Mouse (Mus musculus) E14TG2a.4 (cell line): ENCODE results near the gene Insl3.
"Not testable (repeated sequence)": the region's sequence is repeated elsewhere in the genome, so short reads cannot be mapped to it uniquely, and the experiment has no call there.

Source experiments
- H3K27me3 ChIP-seq: 2 replicates; pipeline ENCODE4 v1.6.1; 2014; ENCODE audit warnings: low read length, control low read depth; ENCODE audit not compliant: insufficient read depth
- H3K36me3 ChIP-seq: 2 replicates; pipeline ENCODE4 v1.6.1; 2014; ENCODE audit warnings: low read length, control low read depth; ENCODE audit not compliant: insufficient read depth
- H3K4me1 ChIP-seq: replicated peaks from 2 replicates; pipeline ENCODE4 v1.6.1; 2014; ENCODE audit warnings: low read depth, low read length, control low read depth
- H3K4me3 ChIP-seq: replicated peaks from 2 replicates; pipeline ENCODE4 v1.5.1; 2014; ENCODE audit warnings: mild to moderate bottlenecking, low read length
- H3K9me3 ChIP-seq: 2 replicates; pipeline ENCODE4 v1.6.1; 2014; ENCODE audit warnings: low read length, control low read depth
- CTCF ChIP-seq: conservative IDR thresholded peaks from 2 replicates; pipeline ENCODE4 v1.5.1; 2014; ENCODE audit warnings: low read length
- NANOG ChIP-seq: IDR thresholded peaks from 2 replicates; pipeline ENCODE4 v1.6.1; 2014; ENCODE audit warnings: borderline replicate concordance, low read length, mixed read lengths
- POU5F1 ChIP-seq: IDR thresholded peaks from 2 replicates; pipeline ENCODE4 v1.6.1; 2014; ENCODE audit warnings: low read length, borderline replicate concordance

The Insl3 gene

GRCm38 (mm10) chr8:71695456-71695855 lies 6.4 kb downstream of the Insl3 start:
- Histone ChIP-seq H3K27me3 (peaks cover 66% of the 10 kb centered on the region), H3K4me1 (peaks cover 49% of the 10 kb centered on the region)
- TF ChIP-seq CTCF, result peak; percentile 43
- not testable (repeated sequence) for H3K9me3 ChIP-seq, H3K36me3 ChIP-seq, H3K4me3 ChIP-seq

GRCm38 (mm10) chr8:71700493-71701269 lies 11.7 kb downstream of the Insl3 start:
- Histone ChIP-seq H3K4me3 (peak overlapping the region; percentile 51), H3K36me3 (no peaks in the 10 kb centered on the region), H3K27me3 (peaks cover 56% of the 10 kb centered on the region), H3K9me3 (no peaks in the 10 kb centered on the region), H3K4me1 (peaks cover 55% of the 10 kb centered on the region)
- TF ChIP-seq CTCF, result no peak
- TF ChIP-seq NANOG, result no peak
- TF ChIP-seq POU5F1, result no peak

- peaks cover 55% of the 10 kb centered on the region for H3K4me1 ChIP-seq
- H3K9me3 ChIP-seq, result no peaks in the 10 kb centered on the region
- H3K36me3 ChIP-seq, result no peaks in the 10 kb centered on the region
- no peak for TF ChIP-seq CTCF
- TF ChIP-seq POU5F1, result no peak
- no peak for TF ChIP-seq NANOG
- H3K4me3 ChIP-seq, result peak within 1 kb of the TSS; percentile 51
- peaks cover 55% of the 10 kb centered on the region for H3K27me3 ChIP-seq
These were observed 12.5 kb downstream of the Insl3 start, which contains the start of gene B3gnt3 for GRCm38 (mm10) chr8:71701414-71702086. Gene B3gnt3, minus strand, starts transcription at chr8:71701789.

- peaks cover 55% of the 10 kb centered on the region for H3K4me1 ChIP-seq
- no peaks in the 10 kb centered on the region for H3K9me3 ChIP-seq
- no peak overlapping the region for H3K4me3 ChIP-seq
- H3K27me3 ChIP-seq, result peaks cover 51% of the 10 kb centered on the region
- TF ChIP-seq POU5F1 (no peak), NANOG (no peak), CTCF (no peak)
- H3K36me3 ChIP-seq, result no peaks in the 10 kb centered on the region
These were observed 13.0 kb downstream of the Insl3 start for GRCm38 (mm10) chr8:71702087-71702432.

- TF ChIP-seq CTCF (no peak), POU5F1 (no peak), NANOG (no peak)
These were observed 13.9 kb downstream of the Insl3 start for GRCm38 (mm10) chr8:71702923-71703322.

GRCm38 (mm10) chr8:71703400-71703799 lies 14.4 kb downstream of the Insl3 start:
- H3K9me3 ChIP-seq, H3K36me3 ChIP-seq, H3K4me3 ChIP-seq: not testable (repeated sequence)
- Histone ChIP-seq H3K27me3 (peaks cover 50% of the 10 kb centered on the region), H3K4me1 (peaks cover 54% of the 10 kb centered on the region)

More at GRCm38 (mm10) chr8:71702923-71703322, 13.9 kb downstream of the Insl3 start:
- H3K4me3 ChIP-seq, result no peak overlapping the region
- H3K9me3 ChIP-seq, result no peaks in the 10 kb centered on the region
- no peaks in the 10 kb centered on the region for H3K36me3 ChIP-seq
- peaks cover 50% of the 10 kb centered on the region for H3K27me3 ChIP-seq
- H3K4me1 ChIP-seq, result peaks cover 54% of the 10 kb centered on the region

GRCm38 (mm10) chr8:71707874-71708273 lies 18.9 kb downstream of the Insl3 start:
- Histone ChIP-seq H3K9me3 (no peaks in the 10 kb centered on the region), H3K4me1 (peaks cover 57% of the 10 kb centered on the region), H3K27me3 (peaks cover 17% of the 10 kb centered on the region), H3K36me3 (peaks cover 22% of the 10 kb centered on the region), H3K4me3 (no peak overlapping the region)
- TF ChIP-seq NANOG (no peak), POU5F1 (no peak), CTCF (peak; percentile 89)

GRCm38 (mm10) chr8:71709134-71709799 lies 20.3 kb downstream of the Insl3 start:
- Histone ChIP-seq H3K9me3 (no peaks in the 10 kb centered on the region), H3K4me1 (peaks cover 58% of the 10 kb centered on the region), H3K4me3 (peak overlapping the region; percentile 71), H3K36me3 (peaks cover 26% of the 10 kb centered on the region), H3K27me3 (peaks cover 11% of the 10 kb centered on the region)
- no peak for TF ChIP-seq CTCF
- TF ChIP-seq POU5F1, result no peak
- TF ChIP-seq NANOG, result no peak

GRCm38 (mm10) chr8:71709800-71710446 lies 20.9 kb downstream of the Insl3 start:
- H3K27me3 ChIP-seq, result peaks cover 4% of the 10 kb centered on the region
- peaks cover 57% of the 10 kb centered on the region for H3K4me1 ChIP-seq
- peaks cover 32% of the 10 kb centered on the region for H3K36me3 ChIP-seq

More at GRCm38 (mm10) chr8:71709800-71710446, 20.9 kb downstream of the Insl3 start:
- no peaks in the 10 kb centered on the region for H3K9me3 ChIP-seq
- no peak for TF ChIP-seq NANOG
- peak; percentile 39 for TF ChIP-seq CTCF
- peak overlapping the region; percentile 71 for H3K4me3 ChIP-seq
